Mouse (Mus musculus) CH12.LX (cell line): Measurements from ENCODE around the gene Dusp19. TPM values are rescaled to one million over a fixed set of nuclear protein-coding genes. Genes with fewer than 3 reads are reported as not detected.

Experiments
- DNase-seq: peaks from one replicate; pipeline ENCODE4 v3.0.0-alpha.2; 2013; ENCODE audit errors: extremely low read depth
- H3K27ac ChIP-seq: 2 replicates; pipeline ENCODE4 v1.5.1; 2012; ENCODE audit warnings: low read depth, mild to moderate bottlenecking, control low read depth, moderate library complexity; ENCODE audit not compliant: insufficient read depth
- H3K27me3 ChIP-seq: replicated peaks from 2 replicates; pipeline ENCODE3; 2012; ENCODE audit warnings: inconsistent platforms
- H3K36me3 ChIP-seq, 2 experiments: replicated peaks in 1 of 2; 2 replicates each; pipeline versions ENCODE3 to v1.6.1; 2012; ENCODE audit warnings: inconsistent platforms in 1 of 2, low read length in 1 of 2, mild to moderate bottlenecking in 1 of 2, mixed read lengths in 1 of 2, moderate library complexity in 1 of 2; ENCODE audit not compliant: control insufficient read depth in 1 of 2, insufficient read depth in 1 of 2
- H3K4me1 ChIP-seq, 2 experiments: 2 replicates each; pipeline ENCODE4 v1.6.1; 2012; ENCODE audit warnings: inconsistent platforms in 1 of 2, moderate library complexity in 1 of 2; ENCODE audit not compliant: insufficient read depth in 2 of 2, control insufficient read depth in 1 of 2
- H3K4me2 ChIP-seq: 2 replicates; pipeline ENCODE4 v1.6.1; 2012; ENCODE audit warnings: low read depth, mild to moderate bottlenecking, control low read depth; ENCODE audit not compliant: poor library complexity, insufficient read depth, severe bottlenecking
- H3K4me3 ChIP-seq, 3 experiments: fragments of 150-350 bp in 1 of 3; sonication (generic) in 1 of 3; replicated peaks in 1 of 3; 2 replicates each; pipeline versions ENCODE3 to v1.5.1; 2011 to 2012; ENCODE audit warnings: low read depth in 2 of 3, low read length in 2 of 3, mild to moderate bottlenecking in 2 of 3, moderate library complexity in 2 of 3, control low read depth in 1 of 3, improper control_type of control experiment in 1 of 3, inconsistent platforms in 1 of 3, mixed read lengths in 1 of 3; ENCODE audit not compliant: poor library complexity in 1 of 3
- H3K79me2 ChIP-seq: replicated peaks from 2 replicates; pipeline ENCODE4 v1.6.1; 2012; ENCODE audit warnings: mild to moderate bottlenecking, moderate library complexity; ENCODE audit not compliant: control insufficient read depth, poor library complexity, insufficient read depth, severe bottlenecking; ENCODE audit errors: extremely low read depth
- H3K9ac ChIP-seq: 2 replicates; pipeline ENCODE4 v1.6.1; 2012; ENCODE audit warnings: low read depth, mild to moderate bottlenecking, control low read depth, moderate library complexity; ENCODE audit not compliant: insufficient read depth
- H3K9me3 ChIP-seq: replicated peaks from 2 replicates; pipeline ENCODE3; 2012; ENCODE audit warnings: low read length, inconsistent platforms, mixed read lengths
- CHD1 ChIP-seq: IDR thresholded peaks from 2 replicates; pipeline ENCODE4 v1.6.1; 2012; ENCODE audit warnings: low read depth, low read length, improper control_type of control experiment, inconsistent platforms
- CTCF ChIP-seq, 2 experiments: IDR thresholded peaks in 1 of 2; conservative IDR thresholded peaks in 1 of 2; 2 replicates each; pipeline ENCODE4 v1.5.1; 2011 to 2012; ENCODE audit warnings: low read depth in 2 of 2, low read length in 2 of 2, improper control_type of control experiment in 1 of 2, inconsistent platforms in 1 of 2, mild to moderate bottlenecking in 1 of 2, moderate library complexity in 1 of 2
- E2F4 ChIP-seq: IDR thresholded peaks from 2 replicates; pipeline ENCODE4 v1.6.1; 2011; ENCODE audit warnings: low read depth, low read length, improper control_type of control experiment; ENCODE audit not compliant: insufficient replicate concordance
- ELF1 ChIP-seq: IDR thresholded peaks from 2 replicates; pipeline ENCODE4 v1.6.1; 2014; ENCODE audit warnings: low read depth, mild to moderate bottlenecking, inconsistent platforms, low read length, improper control_type of control experiment
- IRF4 ChIP-seq: IDR thresholded peaks from 2 replicates; pipeline ENCODE4 v1.6.1; 2014; ENCODE audit warnings: low read depth, mild to moderate bottlenecking, inconsistent platforms, low read length, improper control_type of control experiment
- JUND ChIP-seq: conservative IDR thresholded peaks from 2 replicates; pipeline ENCODE4 v1.6.1; 2011; ENCODE audit warnings: low read depth, low read length, improper control_type of control experiment
- MAFK ChIP-seq: IDR thresholded peaks from 2 replicates; pipeline ENCODE4 v1.6.1; 2011; ENCODE audit warnings: low read length, improper control_type of control experiment; ENCODE audit not compliant: insufficient replicate concordance
- MAX ChIP-seq: IDR thresholded peaks from 2 replicates; pipeline ENCODE4 v1.6.1; 2011; ENCODE audit warnings: low read length, improper control_type of control experiment
- MAZ ChIP-seq: IDR thresholded peaks from 2 replicates; pipeline ENCODE4 v1.6.1; 2012; ENCODE audit warnings: low read depth, mild to moderate bottlenecking, inconsistent platforms, low read length, improper control_type of control experiment, moderate library complexity
- MEF2A ChIP-seq: IDR thresholded peaks from 2 replicates; pipeline ENCODE4 v1.6.1; 2014; ENCODE audit warnings: low read depth, mild to moderate bottlenecking, inconsistent platforms, low read length, improper control_type of control experiment, borderline replicate concordance
- MYC ChIP-seq: IDR thresholded peaks from 2 replicates; pipeline ENCODE4 v1.6.1; 2011; ENCODE audit warnings: low read depth, mild to moderate bottlenecking, improper control_type of control experiment, low read length
- NRF1 ChIP-seq: IDR thresholded peaks from 2 replicates; pipeline ENCODE4 v1.6.1; 2014; ENCODE audit warnings: low read depth, mild to moderate bottlenecking, inconsistent platforms, low read length, improper control_type of control experiment, moderate library complexity
- PAX5 ChIP-seq: IDR thresholded peaks from 2 replicates; pipeline ENCODE4 v1.6.1; 2012; ENCODE audit warnings: low read length, inconsistent platforms, mixed read lengths
- POLR2A ChIP-seq: IDR thresholded peaks from 2 replicates; pipeline ENCODE4 v1.6.1; 2011; ENCODE audit warnings: low read depth, mild to moderate bottlenecking, improper control_type of control experiment, low read length
- POLR2AphosphoS2 ChIP-seq: IDR thresholded peaks from 2 replicates; pipeline ENCODE4 v1.6.1; 2011; ENCODE audit warnings: low read depth, low read length, improper control_type of control experiment
- RAD21 ChIP-seq: IDR thresholded peaks from 2 replicates; pipeline ENCODE4 v1.6.1; 2011; ENCODE audit warnings: low read depth, mild to moderate bottlenecking, low read length, improper control_type of control experiment, moderate library complexity
- RCOR1 ChIP-seq: conservative IDR thresholded peaks from 2 replicates; pipeline ENCODE4 v1.6.1; 2012; ENCODE audit warnings: low read depth, mild to moderate bottlenecking, inconsistent platforms, low read length, improper control_type of control experiment
- SIN3A ChIP-seq: IDR thresholded peaks from 2 replicates; pipeline ENCODE4 v1.6.1; 2012; ENCODE audit warnings: low read length, improper control_type of control experiment, inconsistent platforms
- TCF12 ChIP-seq: IDR thresholded peaks from 2 replicates; pipeline ENCODE4 v1.6.1; 2014; ENCODE audit warnings: low read depth, mild to moderate bottlenecking, inconsistent platforms, low read length, improper control_type of control experiment
- ZC3H11A ChIP-seq: IDR thresholded peaks from 2 replicates; pipeline ENCODE4 v1.6.1; 2012; ENCODE audit warnings: low read depth, mild to moderate bottlenecking, inconsistent platforms, low read length, improper control_type of control experiment
- ZMIZ1 ChIP-seq: IDR thresholded peaks from 2 replicates; pipeline ENCODE4 v1.6.1; 2012; ENCODE audit warnings: low read depth, mild to moderate bottlenecking, inconsistent platforms, low read length, improper control_type of control experiment
- ZNF384 ChIP-seq: IDR thresholded peaks from 2 replicates; pipeline ENCODE4 v1.6.1; 2012; ENCODE audit warnings: low read depth, low read length, improper control_type of control experiment, inconsistent platforms
- dilution Hi-C: fragments of 300-500 bp; cut with MboI; formaldehyde crosslinking; loops from 2 replicates; pipeline ENCODE4 v1.14.3; 2020; ENCODE audit warnings: low sequenced_read_pairs; ENCODE audit not compliant: extremely low pct_unique_long_range_greater_than_20kb, extremely low pct_ligation_motif_present
- in situ Hi-C: fragments of 300-500 bp; cut with MboI; formaldehyde crosslinking; loops from 3 replicates; pipeline ENCODE4 v1.14.3; 2019; ENCODE audit warnings: low sequenced_read_pairs, low pct_ligation_motif_present, low pct_unique_long_range_greater_than_20kb, mixed read lengths
- polyA plus RNA-seq: library from polyadenylated mRNA; unstranded; fragments of >175 nt; gene quantifications from 2 replicates; pipeline ENCODE4 v1.2.1, GENCODE M21; 2012; ENCODE audit warnings: low read depth; ENCODE audit not compliant: insufficient read length
- total RNA-seq, 2 experiments: library from RNA; depleted of rRNA; stranded (reverse); fragments of 300-350 nt in 1 of 2; fragments of >200 nt in 1 of 2; gene quantifications; 2 replicates each; pipeline ENCODE4 v1.2.3; 2012 to 2014

The Dusp19 gene
- total and polyA plus RNA-seq, 3 experiments, result 19.0 to 27.3 (median 23.1) TPM

DNA sequence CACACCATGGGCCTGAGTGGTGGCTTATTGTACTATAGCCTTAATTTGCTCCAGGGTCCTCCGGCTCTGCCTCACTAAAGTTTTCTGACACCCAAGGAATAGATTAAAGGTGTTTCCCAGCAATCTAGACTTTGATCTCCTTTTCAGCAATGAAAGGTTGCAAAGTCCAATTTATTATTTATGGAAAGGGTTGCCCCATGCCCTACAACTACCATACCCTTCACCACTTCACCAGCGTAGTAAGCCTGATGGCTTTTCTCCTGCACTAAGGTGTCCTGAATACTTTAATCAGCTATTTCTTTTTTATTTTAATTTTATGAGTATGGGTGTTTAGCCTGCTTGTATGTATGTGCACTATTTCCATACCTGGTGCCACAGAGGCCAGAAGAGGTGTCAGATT is 45.8 kb downstream of the Dusp19 start:
- Histone ChIP-seq H3K9ac (no peak overlapping the region), H3K4me1 (no peaks in the 10 kb centered on the region), H3K27me3 (no peaks in the 10 kb centered on the region), H3K36me3 (peaks cover 17 to 44% of the 10 kb centered on the region in 2 experiments), H3K79me2 (no peaks in the 10 kb centered on the region), H3K4me3 (no peak overlapping the region), H3K9me3 (no peaks in the 10 kb centered on the region), H3K4me2 (no peak overlapping the region), H3K27ac (no peak overlapping the region)
- DNase-seq, result no peak
- in situ Hi-C loops (no loop called here), dilution Hi-C loops (no loop called here)
- no peak for TF ChIP-seq MAZ
- TF ChIP-seq JUND, result no peak
- TF ChIP-seq CTCF (conservative IDR thresholded peaks at IDR 0.05 in 1 of 2, IDR thresholded peaks at IDR 0.05 in 1 of 2; ENCODE audit: low read depth in 2 of 2, low read length in 2 of 2), result no peak
- no peak for TF ChIP-seq ZMIZ1
- TF ChIP-seq ZNF384, result no peak
- no peak for TF ChIP-seq ZC3H11A
- no peak for TF ChIP-seq RCOR1
- TF ChIP-seq E2F4, result no peak
- TF ChIP-seq NRF1, result no peak
- TF ChIP-seq POLR2A, result no peak
- no peak for TF ChIP-seq MYC
- TF ChIP-seq SIN3A, result no peak
- TF ChIP-seq TCF12, result no peak
- TF ChIP-seq POLR2AphosphoS2, result no peak
- no peak for TF ChIP-seq MAX
- no peak for TF ChIP-seq IRF4
- TF ChIP-seq ELF1, result no peak

DNA sequence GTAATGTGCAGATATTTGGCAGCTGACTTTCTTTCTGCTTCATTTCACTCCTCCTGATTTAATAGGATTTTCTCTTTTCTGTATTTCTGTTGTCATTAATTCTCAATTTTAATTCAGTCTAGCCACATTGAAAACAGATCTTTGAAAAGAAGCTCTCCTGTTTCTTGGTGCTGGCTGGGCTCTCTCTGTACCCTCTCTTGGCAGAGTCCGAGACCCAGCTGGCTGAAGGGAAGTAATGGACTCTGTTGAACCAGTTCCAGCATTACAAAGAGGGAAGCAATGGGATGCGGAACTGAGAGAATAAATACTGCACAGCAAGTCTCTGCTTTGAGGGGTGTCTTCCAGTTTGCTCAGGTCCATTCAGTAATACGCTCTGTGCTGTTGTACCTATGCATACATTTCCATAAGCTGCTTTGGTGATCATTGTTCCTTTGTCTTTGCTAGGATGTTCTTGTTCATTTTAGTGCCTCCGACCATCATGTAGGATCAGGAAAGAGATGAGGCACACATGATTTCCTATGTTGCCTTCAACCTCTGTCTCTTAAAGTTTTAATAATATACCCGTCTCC is 50.6 kb downstream of the Dusp19 start:
- Histone ChIP-seq H3K9me3 (no peaks in the 10 kb centered on the region), H3K4me3 (no peak overlapping the region), H3K27ac (no peak overlapping the region), H3K36me3 (peaks cover 4 to 40% of the 10 kb centered on the region in 2 experiments), H3K4me1 (no peaks in the 10 kb centered on the region), H3K27me3 (no peaks in the 10 kb centered on the region), H3K4me2 (no peak overlapping the region), H3K9ac (no peak overlapping the region), H3K79me2 (no peaks in the 10 kb centered on the region)
- no peak for DNase-seq
- dilution Hi-C loops, result no loop called here
- TF ChIP-seq MEF2A (no peak), CHD1 (no peak), RAD21 (no peak), TCF12 (no peak), PAX5 (no peak), MAFK (no peak)
- TF ChIP-seq, all 38 proteins: peak for 0
- in situ Hi-C loops, result no loop called here
